Mouse (Mus musculus) myocyte (in vitro differentiated cells): Measurements from ENCODE around the gene Aacs.

Source experiments
- E2F4 ChIP-seq: IDR thresholded peaks from one replicate; pipeline ENCODE4 v1.6.1; 2011; ENCODE audit warnings: mild to moderate bottlenecking, control low read depth, moderate library complexity; ENCODE audit not compliant: insufficient read depth
- MYOG ChIP-seq, 3 experiments: IDR thresholded peaks; one replicate each; pipeline ENCODE4 v1.6.1; 2011; ENCODE audit warnings: control low read depth in 2 of 3, low read depth in 2 of 3, mild to moderate bottlenecking in 2 of 3; ENCODE audit not compliant: insufficient read length in 2 of 3, control insufficient read depth in 1 of 3, insufficient read depth in 1 of 3
- POLR2A ChIP-seq: IDR thresholded peaks from one replicate; pipeline ENCODE4 v1.6.1; 2011; ENCODE audit warnings: low read depth, mild to moderate bottlenecking, control low read depth, moderate library complexity; ENCODE audit not compliant: insufficient read length
- POLR2AphosphoS2 ChIP-seq: IDR thresholded peaks from one replicate; pipeline ENCODE4 v1.6.1; 2011; ENCODE audit warnings: low read depth, control low read depth; ENCODE audit not compliant: insufficient read length

DNA sequence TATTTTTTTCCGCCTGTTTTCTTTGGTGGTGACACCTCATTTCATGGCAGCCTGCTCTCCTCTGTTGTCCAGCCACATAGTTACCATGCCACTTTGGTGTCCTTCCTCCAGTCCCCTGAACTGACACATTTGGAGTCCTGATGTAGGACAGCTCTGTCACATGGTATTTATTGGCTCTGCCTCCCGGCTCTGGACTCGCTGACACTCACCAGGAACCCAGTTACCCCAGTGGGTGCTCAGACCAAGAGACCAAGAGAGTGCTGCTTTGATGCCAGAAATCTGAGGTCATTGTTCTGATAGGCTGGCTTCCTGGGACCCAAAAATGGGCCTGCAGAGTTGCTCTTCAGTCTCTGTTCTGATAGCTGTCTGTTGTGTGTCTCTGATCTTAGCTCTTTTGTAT, 27.6 kb upstream of the Aacs start:
- TF ChIP-seq POLR2A (no peak), E2F4 (no peak), POLR2AphosphoS2 (no peak), MYOG (IDR thresholded peaks at IDR 0.05; ENCODE audit: control insufficient read depth in 1 of 3, insufficient read depth in 1 of 3, insufficient read length in 2 of 3, low read depth in 2 of 3) (no peak)
